Mouse (Mus musculus): ENCODE measurements at regions not wholly inside any gene's neighbourhood (a gene's known extent, or its start where the extent isn't known, plus 50 kb on each side); places are given as distances from the start of the nearest gene placed in this dataset.
A peak's percentile ranks its signal among the peaks of the same experiment; 100 is the strongest.

DNA sequence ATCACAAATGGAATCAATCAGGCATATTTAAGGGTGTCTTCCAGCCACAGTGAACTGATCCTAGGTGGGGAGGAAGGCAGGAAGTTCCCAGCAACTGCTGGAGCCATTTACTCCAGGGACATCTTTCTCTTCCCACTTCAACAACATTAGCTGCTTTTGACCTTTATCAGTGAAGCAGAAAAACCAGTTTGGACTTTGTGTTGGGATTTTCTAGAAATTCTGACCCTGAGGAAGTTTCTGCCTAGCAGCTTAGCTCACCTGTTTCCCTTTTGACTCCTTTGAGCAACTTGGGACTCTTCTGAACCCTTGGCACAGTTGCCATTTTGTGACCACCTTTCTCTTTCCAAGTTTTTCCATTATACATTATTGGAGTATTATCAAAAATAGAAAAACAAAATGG lies 1403.9 kb upstream of the Lrrc6 start:
- no peak for DNase-seq (ENCODE audit: low read depth, low spot score)

- 77% methylated on average over 2 of the region's 2 CpGs for WGBS
- no peak for DNase-seq (ENCODE audit: low read depth, low spot score)
Observed at GRCm38 (mm10) chr15:67902982-67903381, 1402.3 kb upstream of the Lrrc6 start.

GRCm38 (mm10) chr15:67901191-67901601 lies 1400.5 kb upstream of the Lrrc6 start:
- DNase-seq (ENCODE audit: low read depth, low spot score), result no peak
- WGBS, result 83% methylated on average over 7 of the region's 7 CpGs

DNA sequence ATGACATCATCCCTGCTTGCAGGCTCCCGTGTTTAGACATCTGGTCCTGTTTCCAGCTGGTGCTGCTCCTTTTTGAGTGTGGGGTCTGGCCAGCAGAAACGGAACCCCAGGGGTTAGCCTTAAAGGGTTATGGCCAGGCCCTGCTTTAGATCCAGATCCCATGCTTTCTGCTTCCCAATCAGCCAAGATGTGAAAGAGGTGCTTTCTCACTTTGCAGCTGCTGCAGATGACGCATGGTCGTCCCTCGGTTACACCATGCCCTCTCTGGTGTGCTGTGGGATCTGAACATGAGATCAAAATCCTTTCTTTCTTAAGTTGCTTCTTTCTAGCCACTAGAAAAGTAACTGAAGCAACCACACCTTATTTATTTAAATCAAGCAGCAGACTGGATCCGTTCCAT lies 1399.1 kb upstream of the Lrrc6 start:
- WGBS, result 77% methylated on average over 6 of the region's 6 CpGs
- DNase-seq (ENCODE audit: low read depth, low spot score), result no peak

DNA sequence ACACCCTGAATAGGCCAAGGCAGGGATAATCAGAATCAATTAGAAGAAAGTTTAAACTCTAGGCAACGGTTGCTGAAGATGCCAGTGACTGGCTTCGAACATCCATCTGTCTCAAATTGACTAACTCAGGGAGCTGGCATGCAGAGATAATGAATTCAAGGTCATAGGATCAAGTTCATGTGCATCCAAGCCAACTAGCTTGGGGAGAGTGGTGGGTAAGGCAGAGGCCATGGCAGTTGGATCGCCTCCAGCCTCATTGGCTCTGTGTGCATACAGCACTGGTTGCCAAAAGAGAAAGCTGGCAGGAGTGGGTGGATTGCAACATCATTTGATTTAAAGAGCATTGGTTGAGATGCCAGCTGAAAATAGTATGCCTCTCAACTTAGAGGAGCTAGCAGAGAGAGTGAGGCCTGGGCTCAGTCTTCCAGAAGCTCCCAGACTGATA lies 1398.3 kb upstream of the Lrrc6 start:
- 66% methylated on average over 3 of the region's 3 CpGs for WGBS
- DNase-seq (ENCODE audit: low read depth, low spot score), result no peak

GRCm38 (mm10) chr15:67892066-67892465 lies 1391.4 kb upstream of the Lrrc6 start:
- no peak for DNase-seq (ENCODE audit: low read depth, low spot score)
- WGBS, result 45% methylated on average over 3 of the region's 3 CpGs

- no peak for DNase-seq (ENCODE audit: low read depth, low spot score)
- WGBS, result 75% methylated on average over 3 of the region's 3 CpGs
Observed at GRCm38 (mm10) chr15:67890612-67891304, 1390.0 kb upstream of the Lrrc6 start.

GRCm38 (mm10) chr15:67888548-67888947 lies 1387.8 kb upstream of the Lrrc6 start:
- DNase-seq (ENCODE audit: low read depth, low spot score), result no peak

DNA sequence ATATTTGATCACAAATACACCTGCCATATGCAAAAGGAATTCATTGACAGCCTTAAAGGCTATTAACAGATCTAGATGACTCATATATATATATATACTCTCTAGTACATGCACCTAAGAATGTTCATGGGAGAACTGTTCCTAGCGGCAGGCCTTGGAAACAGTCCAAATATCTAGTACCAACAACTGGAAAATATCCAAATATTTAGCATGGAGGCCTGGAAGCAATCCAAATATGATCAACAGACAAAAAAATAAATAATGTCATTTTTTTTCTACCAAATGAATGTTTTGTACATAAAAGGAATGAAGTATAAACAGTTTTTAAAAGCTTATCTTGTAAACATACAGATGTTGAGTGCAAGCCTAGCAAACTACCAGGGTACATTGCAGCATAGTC lies 1354.6 kb upstream of the Lrrc6 start:
- 28% methylated on average over 1 of the region's 1 CpGs for WGBS
- DNase-seq (ENCODE audit: low read depth, low spot score), result no peak

DNA sequence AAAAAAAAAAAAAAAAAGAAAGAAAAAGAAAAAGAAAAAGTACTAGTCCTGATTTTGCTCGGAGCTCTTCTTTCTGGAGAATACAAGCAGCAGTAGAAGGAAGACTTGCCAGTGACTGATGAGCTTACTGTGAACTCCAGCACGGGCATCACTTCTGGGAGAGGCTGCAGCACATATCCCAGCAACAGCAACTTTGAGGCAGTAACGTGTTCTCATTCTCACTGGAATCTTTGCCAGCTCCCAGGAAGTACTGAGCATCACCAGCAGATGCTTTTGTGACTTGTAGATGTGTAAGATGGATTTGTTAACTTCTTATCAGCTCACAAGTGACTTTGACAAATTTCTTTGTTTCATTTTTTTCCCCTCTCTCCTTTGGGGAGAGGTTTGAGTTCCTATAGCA lies 1349.4 kb upstream of the Lrrc6 start:
- WGBS, result 68% methylated on average over 3 of the region's 3 CpGs
- no peak for DNase-seq (ENCODE audit: low read depth, low spot score)

- WGBS, result 82% methylated on average over 2 of the region's 2 CpGs
- no peak for DNase-seq (ENCODE audit: low read depth, low spot score)
Observed at GRCm38 (mm10) chr15:67845707-67846106, 1345.0 kb upstream of the Lrrc6 start.

DNA sequence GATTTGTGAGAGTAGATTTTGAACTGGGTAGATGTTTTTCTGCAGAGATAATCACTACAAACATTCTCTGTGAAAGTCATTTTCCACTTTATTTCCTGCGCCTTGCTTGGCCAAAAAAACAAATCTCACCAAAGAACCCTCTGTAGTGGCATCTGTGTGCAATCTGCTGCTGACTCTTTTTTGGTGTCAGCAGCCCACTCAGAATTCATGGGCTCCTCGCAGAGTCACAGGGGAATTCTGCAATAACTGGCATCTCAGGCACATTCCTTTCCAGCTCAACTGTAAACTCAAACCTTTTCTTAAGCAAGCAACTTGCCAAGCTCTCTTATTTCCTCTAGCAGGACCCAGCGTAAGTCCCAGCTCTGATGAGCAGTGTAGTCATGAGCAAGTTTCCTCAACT lies 1340.0 kb upstream of the Lrrc6 start:
- DNase-seq (ENCODE audit: low read depth, low spot score), result no peak

GRCm38 (mm10) chr15:67825796-67826484 lies 1325.2 kb upstream of the Lrrc6 start:
- 46% methylated on average over 4 of the region's 4 CpGs for WGBS
- DNase-seq (ENCODE audit: low read depth, low spot score), result no peak

More for the DNA sequence above, 1340.0 kb upstream of the Lrrc6 start:
- WGBS, result 68% methylated on average over 3 of the region's 3 CpGs

- 84% methylated on average over 3 of the region's 3 CpGs for WGBS
- no peak for DNase-seq (ENCODE audit: low read depth, low spot score)
Observed at GRCm38 (mm10) chr15:67823226-67823625, 1322.5 kb upstream of the Lrrc6 start.

DNA sequence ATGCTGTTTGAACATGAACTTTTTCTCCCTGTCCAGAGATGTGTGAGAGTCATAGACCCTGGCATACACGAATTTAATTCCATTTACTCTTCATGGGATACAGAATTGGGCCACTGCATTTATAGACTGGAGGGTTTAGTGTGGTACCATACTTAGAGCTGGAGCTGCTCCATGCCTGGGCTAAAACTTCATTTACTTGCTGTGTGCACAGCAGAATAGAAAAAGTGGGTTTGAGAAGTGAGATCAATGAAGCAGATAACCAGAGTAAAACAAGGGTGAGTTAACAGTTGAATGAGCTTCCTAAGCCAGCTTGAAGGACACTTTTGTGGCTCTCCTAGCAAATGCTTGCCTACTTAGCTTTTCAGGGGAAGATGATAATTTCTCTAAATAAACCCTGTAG lies 1299.2 kb upstream of the Lrrc6 start:
- WGBS, result 64% methylated on average over 1 of the region's 1 CpGs
- DNase-seq (ENCODE audit: low read depth, low spot score), result no peak

- 90% methylated on average over 2 of the region's 2 CpGs for WGBS
Observed at GRCm38 (mm10) chr15:67795578-67795977, 1294.9 kb upstream of the Lrrc6 start.

DNA sequence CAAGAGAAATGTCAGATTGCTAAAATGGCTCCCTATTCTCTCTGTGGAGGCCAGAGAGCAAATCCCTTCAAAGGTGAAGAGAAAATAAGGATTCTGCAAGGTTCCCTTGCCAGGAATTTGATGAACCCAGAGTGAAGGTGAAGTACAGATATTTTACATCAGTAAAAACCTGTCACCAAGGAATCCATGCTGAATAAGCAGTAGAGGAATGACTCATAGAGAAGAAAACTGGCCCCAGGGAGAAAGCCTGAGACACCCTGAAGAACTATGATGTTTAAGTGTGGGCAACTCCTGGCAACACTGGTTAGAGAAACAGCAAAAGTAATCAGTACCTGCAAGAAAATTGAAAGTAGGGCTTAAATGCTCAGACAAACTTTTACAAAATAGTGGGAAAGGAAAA lies 1292.1 kb upstream of the Lrrc6 start:
- no peak for DNase-seq (ENCODE audit: low read depth, low spot score)

More at GRCm38 (mm10) chr15:67795578-67795977, 1294.9 kb upstream of the Lrrc6 start:
- no peak for DNase-seq (ENCODE audit: low read depth, low spot score)

- DNase-seq (ENCODE audit: low read depth, low spot score), result no peak
Observed at GRCm38 (mm10) chr15:67788587-67788986, 1287.9 kb upstream of the Lrrc6 start.

GRCm38 (mm10) chr15:67785583-67785982 lies 1284.9 kb upstream of the Lrrc6 start:
- WGBS, result 8% methylated on average over 2 of the region's 2 CpGs
- DNase-seq (ENCODE audit: low read depth, low spot score), result no peak

DNA sequence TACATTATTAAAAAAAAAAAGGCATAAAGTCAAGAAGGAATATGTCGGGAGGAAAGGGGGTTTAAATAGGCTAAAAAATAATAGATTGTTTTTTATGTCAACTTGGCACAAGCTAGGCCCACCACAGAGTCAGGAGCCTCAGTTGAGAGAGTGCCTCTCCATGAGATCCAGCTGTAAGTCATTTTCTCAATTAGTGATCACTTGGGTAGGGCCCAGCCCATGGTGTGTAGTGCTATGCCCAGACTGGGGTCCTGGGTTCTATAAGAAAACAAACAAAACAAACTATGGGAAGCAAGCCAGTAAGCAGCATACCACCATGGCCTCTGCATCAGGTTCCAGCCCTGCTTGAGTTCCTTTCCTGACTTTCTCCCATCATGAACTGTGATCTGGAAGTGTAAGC lies 1283.0 kb upstream of the Lrrc6 start:
- no peak for DNase-seq (ENCODE audit: low read depth, low spot score)
- WGBS, result 95% methylated on average over 1 of the region's 1 CpGs

- DNase-seq (ENCODE audit: low read depth, low spot score), result peak; percentile 78
- WGBS, result 28% methylated on average over 4 of the region's 4 CpGs
Observed at GRCm38 (mm10) chr15:67782505-67782904, 1281.8 kb upstream of the Lrrc6 start.

DNA sequence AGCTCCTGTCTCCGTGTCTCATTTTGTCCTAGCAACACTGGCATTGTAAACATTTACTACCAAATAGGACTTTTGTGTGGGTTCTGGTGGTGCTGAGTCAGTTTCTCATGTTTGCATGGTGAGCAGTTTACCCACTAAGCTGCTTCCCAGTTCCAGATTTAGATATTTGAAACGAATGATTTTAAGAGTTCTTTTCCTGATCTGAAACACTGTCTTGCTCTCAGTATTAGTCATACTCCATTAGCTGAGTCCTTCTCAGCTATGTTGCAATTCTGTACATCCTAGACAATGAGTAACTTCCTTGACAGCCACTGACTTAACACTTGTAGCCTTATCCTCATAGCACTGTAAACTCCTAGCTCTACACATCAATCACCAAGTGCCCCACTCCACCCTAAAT lies 1280.1 kb upstream of the Lrrc6 start:
- DNase-seq (ENCODE audit: low read depth, low spot score), result no peak
- 13% methylated on average over 2 of the region's 2 CpGs for WGBS

All from large intestine, adult 2 months (tissue).